Mouse (Mus musculus): ENCODE results near the gene Zfp600. TPM values are rescaled to one million over a fixed set of nuclear protein-coding genes. Genes with fewer than 3 reads are reported as not detected.
"Not testable (repeated sequence)": the region's sequence is repeated elsewhere in the genome, so short reads cannot be mapped to it uniquely, and the experiment has no call there.

Gene Zfp600
- polyA plus RNA-seq, 1 experiment from 2014 or later, result not detected

- not testable (repeated sequence) for H3K9me3 ChIP-seq (replicated peaks; ENCODE audit: control insufficient read depth, low read length); H3K36me3 ChIP-seq (ENCODE audit: control insufficient read depth, insufficient read depth); H3K4me2 ChIP-seq (ENCODE audit: low read depth, low read length); H3K4me1 ChIP-seq (ENCODE audit: control insufficient read depth, low read depth, low read length); H3K4me3 ChIP-seq (ENCODE audit: low read depth, low read length); H3K27me3 ChIP-seq (ENCODE audit: control insufficient read depth, insufficient read depth, low read depth, low read length); ATAC-seq (ENCODE audit: low read depth); H3K27ac ChIP-seq (ENCODE audit: low read length); H3K9ac ChIP-seq (ENCODE audit: low read depth, low read length)
- 55% methylated on average over 5 of the region's 5 CpGs for WGBS (ENCODE audit: insufficient replicate concordance)
Observed at GRCm38 (mm10) chr4:146242119-146242518, 85.5 kb downstream of the Zfp600 start.

Other genes starting within 250 kb of the Zfp600 start
- gene Zfp987, start 59.5 kb upstream of the Zfp600 start, polyA plus RNA-seq (2015; fragmentation: Nextera tagmentation; extraction: Ambion mirVana), result 0.05 and 0.08 TPM in 2 replicates